Mouse (Mus musculus) neural tube, embryonic 13.5 days (tissue): ENCODE results near the gene Ccdc186. TPM values are rescaled to one million over a fixed set of nuclear protein-coding genes. Genes with fewer than 3 reads are reported as not detected.
"Not testable (repeated sequence)": the region's sequence is repeated elsewhere in the genome, so short reads cannot be mapped to it uniquely, and the experiment has no call there.

Experiments
- ATAC-seq: fragments of 200-750 bp; cut with Nextera tagmentation; 2 replicates; pipeline ENCODE4 v1.8.0; 2017; ENCODE audit warnings: low read depth, mild to moderate bottlenecking, moderate TSS enrichment, moderate library complexity
- H3K27ac ChIP-seq: fragments of 300-500 bp; sonication (generic); replicated peaks from 2 replicates; pipeline ENCODE4 v1.5.1; 2015; ENCODE audit warnings: moderate library complexity, mild to moderate bottlenecking, inconsistent platforms
- H3K27me3 ChIP-seq: fragments of 300-500 bp; sonication (generic); 2 replicates; pipeline ENCODE4 v1.6.1; 2015; ENCODE audit warnings: mild to moderate bottlenecking, inconsistent platforms
- H3K36me3 ChIP-seq: fragments of 300-500 bp; sonication (generic); 2 replicates; pipeline ENCODE4 v1.6.1; 2015; ENCODE audit warnings: mild to moderate bottlenecking, inconsistent platforms
- H3K4me1 ChIP-seq: fragments of 300-500 bp; sonication (generic); replicated peaks from 2 replicates; pipeline ENCODE4 v1.6.1; 2015; ENCODE audit warnings: inconsistent platforms
- H3K4me2 ChIP-seq: fragments of 300-500 bp; sonication (generic); 2 replicates; pipeline ENCODE4 v1.6.1; 2015; ENCODE audit warnings: inconsistent platforms, mild to moderate bottlenecking, moderate library complexity
- H3K4me3 ChIP-seq: fragments of 300-500 bp; sonication (generic); 2 replicates; pipeline ENCODE4 v1.5.1; 2015; ENCODE audit warnings: mild to moderate bottlenecking, inconsistent platforms
- H3K9ac ChIP-seq: fragments of 300-500 bp; sonication (generic); 2 replicates; pipeline ENCODE4 v1.6.1; 2015; ENCODE audit warnings: moderate library complexity, mild to moderate bottlenecking, inconsistent platforms
- H3K9me3 ChIP-seq: fragments of 300-500 bp; sonication (generic); 2 replicates; pipeline ENCODE4 v1.6.1; 2016; ENCODE audit warnings: inconsistent platforms
- WGBS: fragments of 180-500 bp; shearing (Covaris S2); methylation state at CpG from one replicate; pipeline ENCODE4 v1.1.7; 2015; 5-methylcytosine and 5-hydroxymethylcytosine counted together
- polyA plus RNA-seq: library from polyadenylated mRNA; unstranded; fragments of >200 nt; fragmentation: Nextera tagmentation; extraction: Ambion mirVana; gene quantifications from 2 replicates; pipeline ENCODE4 v1.2.1, GENCODE M21; 2015

Ccdc186 gene
- polyA plus RNA-seq, 1 experiment from 2014 or later, result 22.0 TPM

DNA sequence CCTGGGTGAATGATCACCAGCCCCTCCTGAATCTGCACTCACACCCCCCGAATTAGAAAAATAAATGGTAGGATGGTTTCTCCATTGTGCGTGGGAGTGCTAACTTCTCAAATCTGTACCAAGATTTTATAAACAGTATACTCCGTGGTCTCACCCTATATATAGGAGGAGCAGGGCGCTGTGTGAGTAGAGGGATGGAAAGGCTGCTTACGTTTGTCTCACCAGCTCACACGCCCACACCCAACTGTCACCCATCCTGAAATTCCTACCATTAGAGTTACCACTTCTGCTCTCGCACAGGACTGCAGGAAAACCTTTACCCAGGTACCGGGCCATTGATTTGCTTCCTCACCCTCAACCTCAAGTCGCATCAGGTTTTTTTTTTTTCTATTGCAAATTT, 53.0 kb downstream of the Ccdc186 start:
- H3K4me1 ChIP-seq, result no peaks in the 10 kb centered on the region
- WGBS, result 91% methylated on average over 9 of the region's 9 CpGs
- no peaks in the 10 kb centered on the region for H3K9me3 ChIP-seq
- no peak overlapping the region for H3K9ac ChIP-seq
- no peak overlapping the region for H3K4me2 ChIP-seq
- H3K36me3 ChIP-seq, result no peaks in the 10 kb centered on the region
- no peak overlapping the region for H3K27ac ChIP-seq
- H3K4me3 ChIP-seq, result no peak overlapping the region
- no peaks in the 10 kb centered on the region for H3K27me3 ChIP-seq
- no peak for ATAC-seq

DNA sequence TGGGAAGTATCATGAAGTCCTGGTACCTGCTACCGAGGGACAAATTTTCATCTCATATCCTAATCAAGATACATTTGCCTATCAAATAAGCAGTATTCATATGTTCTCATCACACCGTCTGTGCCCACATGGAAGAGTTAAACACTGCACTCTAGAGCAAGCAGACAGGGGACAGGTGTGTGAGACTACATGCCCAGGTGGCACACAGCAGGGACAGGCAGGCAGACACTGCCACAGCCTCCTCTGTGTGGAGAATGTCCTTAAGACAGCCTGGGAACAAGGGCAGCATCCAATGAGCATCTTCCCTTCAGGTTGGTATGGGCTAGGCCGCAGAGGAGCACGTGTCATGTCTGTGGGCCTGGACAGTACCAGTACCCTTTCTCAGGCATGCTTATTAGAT, 59.3 kb downstream of the Ccdc186 start:
- no peaks in the 10 kb centered on the region for H3K4me1 ChIP-seq
- no peaks in the 10 kb centered on the region for H3K36me3 ChIP-seq
- H3K4me3 ChIP-seq, result no peak overlapping the region
- WGBS, result 95% methylated on average over 4 of the region's 4 CpGs
- no peaks in the 10 kb centered on the region for H3K27me3 ChIP-seq
- ATAC-seq, result no peak
- H3K27ac ChIP-seq, result no peak overlapping the region
- no peaks in the 10 kb centered on the region for H3K9me3 ChIP-seq
- H3K4me2 ChIP-seq, result no peak overlapping the region
- no peak overlapping the region for H3K9ac ChIP-seq

DNA sequence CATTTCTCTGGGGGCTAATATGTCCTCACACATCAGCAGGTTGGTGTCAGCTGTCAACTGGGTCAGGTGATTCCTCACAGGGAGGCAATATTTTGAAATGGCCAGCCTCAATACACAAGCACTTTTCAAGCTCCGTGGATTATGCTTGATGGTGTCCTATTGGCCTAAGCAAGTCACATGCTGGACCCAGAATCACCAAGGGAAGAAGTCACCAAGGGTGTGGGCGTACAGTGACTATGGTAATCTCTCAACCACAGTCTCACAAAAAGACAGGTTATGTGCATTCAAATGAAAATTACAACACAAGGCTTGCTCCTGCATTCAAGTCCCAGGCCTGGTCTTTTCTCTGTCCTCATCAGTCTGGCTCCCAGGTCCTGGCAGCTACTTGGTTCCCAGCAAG, 60.3 kb downstream of the Ccdc186 start:
- Histone ChIP-seq H3K4me1 (no peaks in the 10 kb centered on the region), H3K9ac (no peak overlapping the region), H3K9me3 (no peaks in the 10 kb centered on the region), H3K4me3 (no peak overlapping the region), H3K36me3 (no peaks in the 10 kb centered on the region), H3K4me2 (no peak overlapping the region), H3K27me3 (no peaks in the 10 kb centered on the region), H3K27ac (no peak overlapping the region)
- ATAC-seq, result no peak
- 79% methylated on average over 2 of the region's 2 CpGs for WGBS

DNA sequence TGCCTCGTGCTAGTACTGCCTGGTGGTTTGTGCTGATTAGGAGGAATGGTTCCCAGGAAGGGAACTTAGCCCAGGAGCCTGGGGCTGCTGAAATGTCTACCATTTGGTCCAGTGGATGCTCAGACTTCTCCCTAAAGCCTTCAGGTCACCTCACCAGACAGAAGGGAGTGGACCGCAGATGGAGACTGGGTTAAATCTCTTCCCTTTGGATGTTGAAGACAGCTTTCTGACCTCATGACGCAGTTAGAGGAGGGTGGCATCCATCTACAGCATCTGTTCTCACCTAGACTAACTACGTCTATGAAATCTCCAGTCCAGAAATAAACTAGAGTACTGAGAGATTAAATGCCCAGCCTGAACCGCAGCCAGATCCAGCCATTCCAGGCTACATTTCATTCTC, 60.9 kb downstream of the Ccdc186 start:
- no peak overlapping the region for H3K27ac ChIP-seq
- no peaks in the 10 kb centered on the region for H3K9me3 ChIP-seq
- no peaks in the 10 kb centered on the region for H3K4me1 ChIP-seq
- H3K36me3 ChIP-seq, result no peaks in the 10 kb centered on the region
- no peak overlapping the region for H3K4me2 ChIP-seq
- H3K9ac ChIP-seq, result no peak overlapping the region
- H3K4me3 ChIP-seq, result no peak overlapping the region
- no peaks in the 10 kb centered on the region for H3K27me3 ChIP-seq
- WGBS, result 92% methylated on average over 5 of the region's 5 CpGs
- no peak for ATAC-seq

DNA sequence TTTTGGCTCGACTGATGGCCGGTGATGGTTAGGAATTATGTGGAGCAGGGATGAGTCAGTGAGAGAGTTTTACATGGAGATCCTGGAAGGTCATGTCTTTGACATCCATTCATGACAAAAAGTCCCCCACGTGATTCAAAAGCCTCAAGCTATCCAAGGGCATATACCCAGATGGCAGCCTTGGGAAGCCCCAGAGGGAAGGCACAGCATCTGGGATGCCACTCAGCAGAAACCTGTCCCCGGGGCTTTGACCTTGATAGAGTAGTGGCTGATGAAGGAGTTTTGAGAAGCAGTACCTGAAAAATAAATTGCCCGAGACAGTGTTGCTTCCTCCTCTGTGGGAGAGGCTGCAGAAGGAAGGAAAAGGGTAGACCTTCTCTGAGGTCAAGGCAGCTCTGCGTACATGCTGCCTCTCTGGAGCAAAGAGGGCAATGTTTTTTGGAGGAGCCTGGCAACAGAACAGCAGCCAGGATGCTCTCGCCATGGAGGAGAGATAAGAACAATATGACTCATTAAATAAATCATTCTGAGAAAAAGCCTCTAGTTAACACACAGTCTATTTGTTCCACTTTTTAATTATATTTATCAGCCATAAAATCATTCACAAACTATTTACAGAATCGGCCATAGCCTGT, 61.6 kb downstream of the Ccdc186 start:
- WGBS, result 90% methylated on average over 8 of the region's 8 CpGs
- no peaks in the 10 kb centered on the region for H3K27me3 ChIP-seq
- no peaks in the 10 kb centered on the region for H3K36me3 ChIP-seq
- no peaks in the 10 kb centered on the region for H3K4me1 ChIP-seq
- H3K27ac ChIP-seq, result no peak overlapping the region
- H3K9ac ChIP-seq, result no peak overlapping the region
- no peak for ATAC-seq
- H3K4me3 ChIP-seq, result no peak overlapping the region
- no peak overlapping the region for H3K4me2 ChIP-seq
- no peaks in the 10 kb centered on the region for H3K9me3 ChIP-seq

DNA sequence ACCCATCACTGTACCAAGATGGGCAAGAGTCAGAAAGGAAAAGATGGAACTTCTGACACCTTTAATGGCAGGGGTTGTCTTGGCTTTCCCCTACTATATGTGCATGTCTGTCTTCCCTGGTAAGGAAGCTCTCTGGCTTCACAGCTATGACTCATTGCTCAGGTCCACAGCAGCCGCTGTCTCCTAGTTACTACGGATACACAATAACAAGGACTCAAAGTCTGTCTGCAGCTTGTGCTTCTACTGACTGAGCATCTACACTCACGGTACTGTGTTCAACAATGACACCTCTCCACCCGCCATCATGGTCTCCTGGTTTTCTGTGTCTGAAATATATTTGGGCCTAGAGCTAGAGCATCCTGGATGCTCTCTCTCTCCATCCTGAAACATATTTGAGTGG, 62.2 kb downstream of the Ccdc186 start:
- Histone ChIP-seq H3K36me3 (no peaks in the 10 kb centered on the region), H3K27me3 (no peaks in the 10 kb centered on the region), H3K27ac (no peak overlapping the region), H3K4me3 (no peak overlapping the region), H3K9ac (no peak overlapping the region), H3K4me2 (no peak overlapping the region), H3K9me3 (no peaks in the 10 kb centered on the region), H3K4me1 (no peaks in the 10 kb centered on the region)
- no peak for ATAC-seq
- WGBS, result 93% methylated on average over 4 of the region's 4 CpGs

DNA sequence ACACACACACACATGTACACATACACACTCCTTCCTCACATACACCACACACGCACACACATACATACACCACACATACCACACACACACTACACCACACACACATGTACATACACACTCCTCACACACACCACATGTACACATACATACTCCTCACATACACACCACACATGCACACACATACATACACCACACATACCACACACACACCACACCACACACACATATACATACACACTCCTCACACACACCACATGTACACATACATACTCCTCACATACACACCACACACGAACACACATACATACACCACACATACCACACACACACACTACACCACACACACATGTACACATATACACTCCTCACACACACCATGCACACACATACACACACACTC, 63.7 kb downstream of the Ccdc186 start:
- no peak for ATAC-seq

DNA sequence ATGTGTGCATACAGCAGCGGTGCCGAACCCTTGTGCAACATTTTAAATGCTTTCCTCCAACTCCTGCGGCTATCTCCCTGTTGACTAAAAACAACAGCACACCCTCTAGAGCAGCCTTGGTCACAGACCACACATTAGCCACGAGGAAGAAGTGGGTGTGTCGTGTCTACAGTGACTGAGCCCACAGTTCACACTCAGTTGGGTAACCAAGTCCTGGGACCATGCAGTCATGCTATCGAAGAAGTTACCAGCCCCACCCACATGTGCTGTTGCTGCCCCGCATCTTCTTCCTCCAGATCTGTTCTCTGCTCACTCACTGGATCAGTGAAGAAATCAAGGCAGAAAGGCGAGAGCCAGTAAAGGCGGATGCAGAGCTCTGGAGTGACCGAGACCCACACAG, 65.6 kb downstream of the Ccdc186 start:
- no peaks in the 10 kb centered on the region for H3K4me1 ChIP-seq
- H3K27me3 ChIP-seq, result no peaks in the 10 kb centered on the region
- H3K36me3 ChIP-seq, result no peaks in the 10 kb centered on the region
- 89% methylated on average over 10 of the region's 10 CpGs for WGBS
- no peak overlapping the region for H3K9ac ChIP-seq
- no peak overlapping the region for H3K4me3 ChIP-seq
- no peak overlapping the region for H3K4me2 ChIP-seq
- ATAC-seq, result no peak
- H3K27ac ChIP-seq, result no peak overlapping the region
- H3K9me3 ChIP-seq, result no peaks in the 10 kb centered on the region

More for the DNA sequence above, 63.7 kb downstream of the Ccdc186 start:
- H3K9ac ChIP-seq, result no peak overlapping the region
- H3K4me1 ChIP-seq, result no peaks in the 10 kb centered on the region
- no peak overlapping the region for H3K27ac ChIP-seq
- H3K36me3 ChIP-seq, result no peaks in the 10 kb centered on the region
- H3K4me3 ChIP-seq, result no peak overlapping the region
- H3K27me3 ChIP-seq, result no peaks in the 10 kb centered on the region
- no peaks in the 10 kb centered on the region for H3K9me3 ChIP-seq
- no peak overlapping the region for H3K4me2 ChIP-seq
- 94% methylated on average over 2 of the region's 2 CpGs for WGBS

DNA sequence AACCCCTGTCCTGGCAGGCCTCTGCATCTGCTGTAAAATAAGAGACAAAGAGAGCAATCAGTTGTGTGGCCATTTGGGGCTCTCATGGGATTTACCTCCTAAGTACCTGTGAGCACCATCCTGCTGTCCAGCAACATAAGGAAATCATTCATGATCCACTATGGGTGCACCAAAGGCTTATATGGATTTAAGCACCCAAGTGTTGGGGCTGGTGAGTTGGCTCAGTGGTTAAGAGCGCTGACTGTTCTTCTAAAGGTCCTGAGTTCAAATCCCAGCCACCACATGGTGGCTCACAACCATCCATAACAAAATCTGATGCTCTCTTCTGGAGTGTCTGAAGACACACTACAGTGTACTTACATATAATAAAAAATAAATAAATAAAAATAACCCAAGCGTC, 67.5 kb downstream of the Ccdc186 start:
- not testable (repeated sequence) for H3K9ac ChIP-seq, H3K36me3 ChIP-seq, H3K4me2 ChIP-seq, ATAC-seq, H3K27me3 ChIP-seq, H3K4me1 ChIP-seq, H3K27ac ChIP-seq, H3K9me3 ChIP-seq, H3K4me3 ChIP-seq
- 89% methylated on average over 2 of the region's 2 CpGs for WGBS

DNA sequence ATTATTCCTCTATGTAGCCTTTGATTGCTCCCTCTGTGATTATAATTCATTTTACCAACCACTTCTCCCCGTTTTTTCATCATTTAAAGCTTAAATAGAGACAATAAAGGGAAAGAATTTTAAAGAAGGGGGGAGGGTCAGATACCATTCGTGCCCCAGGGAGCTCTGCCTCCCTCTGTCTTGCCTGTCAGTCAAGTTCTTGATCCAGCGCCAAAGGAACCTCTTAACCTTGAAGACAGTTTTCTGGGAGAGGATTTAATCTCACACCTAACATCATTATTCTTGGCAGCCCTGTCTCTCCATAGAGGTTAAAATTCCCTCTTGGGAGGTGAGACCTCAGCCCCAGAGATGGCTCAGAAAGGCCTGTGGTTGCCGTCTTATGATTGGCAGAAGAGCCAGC, 71.3 kb downstream of the Ccdc186 start:
- Histone ChIP-seq H3K36me3 (no peaks in the 10 kb centered on the region), H3K27ac (no peak overlapping the region), H3K27me3 (no peaks in the 10 kb centered on the region), H3K4me3 (no peak overlapping the region), H3K4me2 (no peak overlapping the region), H3K4me1 (no peaks in the 10 kb centered on the region), H3K9me3 (no peaks in the 10 kb centered on the region), H3K9ac (no peak overlapping the region)
- ATAC-seq, result no peak
- WGBS, result 41% methylated on average over 4 of the region's 4 CpGs

DNA sequence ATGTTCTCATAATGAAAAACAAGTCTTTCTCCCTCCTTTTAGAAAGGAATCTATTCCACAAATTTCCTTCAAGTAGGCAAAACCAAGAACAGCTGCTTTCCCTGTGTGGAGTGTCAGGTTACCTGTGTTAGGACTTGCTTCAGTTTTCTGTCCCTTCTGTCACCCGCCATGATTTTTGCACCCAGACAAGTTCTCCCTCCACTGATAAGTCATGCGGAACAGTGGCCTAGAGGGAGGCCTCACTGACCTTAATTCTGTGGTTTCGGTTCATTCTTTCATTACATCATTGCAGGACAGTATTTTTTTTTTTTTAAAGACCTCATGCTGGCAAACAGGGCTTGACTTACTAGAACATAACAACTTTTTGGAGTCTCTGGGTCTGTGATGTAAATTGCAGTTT, 72.6 kb downstream of the Ccdc186 start:
- Histone ChIP-seq H3K4me2 (no peak overlapping the region), H3K9me3 (no peaks in the 10 kb centered on the region), H3K27ac (no peak overlapping the region), H3K4me3 (no peak overlapping the region), H3K27me3 (no peaks in the 10 kb centered on the region), H3K36me3 (no peaks in the 10 kb centered on the region), H3K4me1 (no peaks in the 10 kb centered on the region), H3K9ac (no peak overlapping the region)
- ATAC-seq, result no peak
- 42% methylated on average over 3 of the region's 3 CpGs for WGBS

DNA sequence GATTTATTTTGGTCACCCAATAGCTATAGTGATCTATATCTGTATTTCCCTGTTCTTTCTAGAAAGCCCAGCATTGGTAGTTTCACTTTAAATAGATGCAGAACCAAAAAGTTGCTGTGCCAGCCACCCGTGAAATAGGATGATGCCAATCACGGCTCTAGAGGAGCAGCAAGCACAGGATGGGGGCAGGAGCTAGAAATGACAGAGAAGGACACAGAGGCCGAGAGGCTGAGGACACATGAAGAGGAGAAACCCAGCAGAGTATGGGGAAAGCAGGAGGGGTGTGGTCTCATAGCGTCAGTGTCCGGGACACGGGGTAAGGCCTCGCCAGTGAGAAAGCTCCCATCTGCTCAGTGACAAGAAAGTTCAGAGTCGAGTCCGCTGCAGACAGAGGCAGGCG, 74.1 kb downstream of the Ccdc186 start:
- H3K4me3 ChIP-seq, result no peak overlapping the region
- no peaks in the 10 kb centered on the region for H3K9me3 ChIP-seq
- no peak overlapping the region for H3K4me2 ChIP-seq
- no peaks in the 10 kb centered on the region for H3K4me1 ChIP-seq
- no peak overlapping the region for H3K9ac ChIP-seq
- no peak overlapping the region for H3K27ac ChIP-seq
- no peak for ATAC-seq
- WGBS, result 84% methylated on average over 10 of the region's 10 CpGs
- H3K27me3 ChIP-seq, result no peaks in the 10 kb centered on the region; the same call in none of the 2 replicates
- H3K36me3 ChIP-seq, result no peaks in the 10 kb centered on the region

DNA sequence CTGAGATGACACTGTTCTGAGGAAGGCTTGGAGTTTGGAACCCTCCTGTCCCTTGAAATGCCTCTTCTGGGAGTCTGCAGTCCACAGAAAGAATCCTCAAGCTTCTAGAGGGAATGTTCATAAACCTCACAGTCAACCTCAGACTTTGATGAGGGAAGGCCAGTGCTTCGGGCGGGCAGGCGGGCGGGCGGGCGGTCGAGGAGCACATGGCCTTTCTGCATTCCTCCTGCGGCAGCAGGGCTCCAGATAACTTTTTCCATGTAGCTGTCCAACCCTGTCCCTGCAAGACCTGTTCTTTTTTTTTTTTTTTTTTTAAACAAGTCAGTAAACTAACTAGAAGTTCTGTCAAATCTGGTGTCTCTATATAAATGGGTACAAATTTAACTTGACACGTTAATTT, 75.4 kb downstream of the Ccdc186 start:
- Histone ChIP-seq H3K27ac (no peak overlapping the region), H3K27me3 (no peaks in the 10 kb centered on the region; the same call in none of the 2 replicates), H3K36me3 (no peaks in the 10 kb centered on the region), H3K4me3 (no peak overlapping the region), H3K9ac (no peak overlapping the region), H3K4me1 (no peaks in the 10 kb centered on the region), H3K9me3 (no peaks in the 10 kb centered on the region), H3K4me2 (no peak overlapping the region)
- 87% methylated on average over 9 of the region's 9 CpGs for WGBS
- no peak for ATAC-seq
